Mouse (Mus musculus): ENCODE measurements around the gene Gstt3.

DNA sequence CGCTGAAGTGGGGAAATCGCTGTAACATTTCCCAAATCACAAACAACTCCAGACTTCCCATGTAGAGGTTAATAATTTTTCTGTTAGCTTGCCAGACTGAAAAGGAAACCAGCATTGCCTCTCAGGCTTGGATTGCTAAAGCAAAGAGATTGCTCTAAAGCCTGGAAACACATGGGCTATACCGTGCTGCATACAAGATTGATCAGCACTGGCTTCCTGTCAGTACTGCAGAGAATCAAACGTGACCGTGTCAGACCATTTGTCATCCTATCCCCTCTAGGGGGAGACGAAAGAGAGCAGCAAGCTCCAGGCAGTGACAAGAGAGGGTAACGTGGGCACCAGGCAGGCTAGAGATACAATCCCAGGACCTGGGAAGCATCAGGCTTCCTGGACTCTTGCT is 9.6 kb upstream of the Gstt3 start:
- TF ChIP-seq GATA1 (IDR thresholded peaks at IDR 0.05; ENCODE audit: borderline replicate concordance, low read length) (no peak), FLI1 (IDR thresholded peaks at IDR 0.05; ENCODE audit: low read length) (no peak)

Data from megakaryocyte, embryonic 14.5 days (primary cell).